11 mouse cellular contexts compared by ENCODE assay signal in the genomic region with DNA sequence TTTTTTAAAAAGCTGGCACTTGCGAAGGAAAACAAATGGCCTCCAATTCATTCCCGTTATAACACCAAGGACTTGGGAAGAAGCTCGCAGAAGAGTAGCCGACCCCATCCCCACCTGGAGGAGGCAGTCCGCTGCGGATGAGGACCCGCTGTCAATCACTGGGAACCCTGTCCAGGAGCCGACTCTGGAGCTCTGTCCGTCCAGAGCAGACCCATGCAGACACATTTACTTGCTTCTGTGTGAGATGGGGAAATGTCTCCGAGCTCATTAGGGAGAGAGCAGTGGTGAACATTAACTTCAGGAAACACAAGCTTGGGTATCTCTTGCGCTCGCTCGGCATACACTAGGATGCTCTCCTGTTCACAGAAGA. TPM values are rescaled to one million over a fixed set of nuclear protein-coding genes. Genes with fewer than 3 reads are reported as not detected.
DNase-seq lines count a peak whose midpoint lies in the region; ATAC-seq and TF ChIP-seq lines count a peak whose summit lies in the region.
"Had no signal": no experiment of that assay in that cellular context is flagged by ENCODE, and none has a peak within 500 bp of the region (broad histone marks: within the 10 kb centered on the region; RNA-seq: fewer than 3 reads in every experiment).

No protein-coding gene starts in this region.

- H3K4me2 ChIP-seq in heart, embryonic 16.5 days (ENCODE audit: low read depth, low read length) = peak overlapping the region; percentile 39; the same call in 1 of the 2 replicates
- H3K4me2 ChIP-seq in embryonic facial prominence, embryonic 13.5 days = peak overlapping the region; percentile 54
- H3K4me2 ChIP-seq in hindbrain, postnatal 0 days (ENCODE audit: low read depth, low read length) = peak overlapping the region; percentile 58
- H3K4me2 ChIP-seq in neural tube, embryonic 12.5 days (replicated peaks) = peak overlapping the region; percentile 62
- no peak overlapping the region for H3K4me2 ChIP-seq in liver, embryonic 12.5 days
- no peak overlapping the region for H3K4me2 ChIP-seq in liver, postnatal 0 days (ENCODE audit: low read depth, low read length)

- no peaks in the 10 kb centered on the region for H3K4me1 ChIP-seq in heart, embryonic 16.5 days (ENCODE audit: control insufficient read depth, insufficient read depth, low read length)
- peaks cover 10% of the 10 kb centered on the region; the same call in 1 of the 2 replicates for H3K4me1 ChIP-seq in heart, embryonic 10.5 days
- H3K4me1 ChIP-seq in embryonic facial prominence, embryonic 13.5 days = peaks cover 11% of the 10 kb centered on the region
- peaks cover 11% of the 10 kb centered on the region for H3K4me1 ChIP-seq in hindbrain, postnatal 0 days (ENCODE audit: insufficient read depth, low read length)
- peaks cover 13% of the 10 kb centered on the region for H3K4me1 ChIP-seq in neural tube, embryonic 12.5 days
- no peaks in the 10 kb centered on the region for H3K4me1 ChIP-seq in liver, embryonic 12.5 days
- no peaks in the 10 kb centered on the region for H3K4me1 ChIP-seq in liver, postnatal 0 days (ENCODE audit: insufficient read depth)
- H3K4me1 ChIP-seq: stomach, embryonic 15.5 days had no signal

- H3K9me3 ChIP-seq in heart, embryonic 16.5 days (replicated peaks; ENCODE audit: control insufficient read depth, low read length) = no peaks in the 10 kb centered on the region; the same call in 1 of the 2 replicates
- H3K9me3 ChIP-seq in heart, embryonic 10.5 days = no peaks in the 10 kb centered on the region
- no peaks in the 10 kb centered on the region for H3K9me3 ChIP-seq in embryonic facial prominence, embryonic 13.5 days
- no peaks in the 10 kb centered on the region for H3K9me3 ChIP-seq in hindbrain, postnatal 0 days (ENCODE audit: low read length)
- no peaks in the 10 kb centered on the region for H3K9me3 ChIP-seq in neural tube, embryonic 12.5 days
- H3K9me3 ChIP-seq in liver, embryonic 12.5 days (replicated peaks) = 0 out of 2 replicates have a peak, but pooled peaks cover 5% of the 10 kb centered on the region
- 0 out of 2 replicates have a peak, but pooled peaks cover under 1% of the 10 kb centered on the region for H3K9me3 ChIP-seq in liver, postnatal 0 days (ENCODE audit: low read length)
- H3K9me3 ChIP-seq: stomach, embryonic 15.5 days had no signal

- DNase-seq in heart, embryonic 10.5 days (ENCODE audit: low spot score) = no peak
- DNase-seq in hindbrain, postnatal 0 days (ENCODE audit: low spot score) = peak; percentile 20
- no peak for DNase-seq in liver, postnatal 0 days
- no peak for DNase-seq in ovary, postnatal 10 days (ENCODE audit: low spot score)
- DNase-seq: cerebellum, adult 11-12 months; lung, postnatal 4 days had no signal

- H3K36me3 ChIP-seq in heart, embryonic 16.5 days (ENCODE audit: control insufficient read depth, insufficient read depth) = no peaks in the 10 kb centered on the region
- no peaks in the 10 kb centered on the region for H3K36me3 ChIP-seq in heart, embryonic 10.5 days
- no peaks in the 10 kb centered on the region for H3K36me3 ChIP-seq in embryonic facial prominence, embryonic 13.5 days
- H3K36me3 ChIP-seq in hindbrain, postnatal 0 days (ENCODE audit: insufficient read depth, low read length) = no peaks in the 10 kb centered on the region
- no peaks in the 10 kb centered on the region for H3K36me3 ChIP-seq in neural tube, embryonic 12.5 days
- no peaks in the 10 kb centered on the region for H3K36me3 ChIP-seq in liver, embryonic 12.5 days
- H3K36me3 ChIP-seq in liver, postnatal 0 days (replicated peaks; ENCODE audit: insufficient read depth, low read length) = no peaks in the 10 kb centered on the region
- H3K36me3 ChIP-seq: stomach, embryonic 15.5 days had no signal

- no peak for TF ChIP-seq EP300 in liver, postnatal 0 days (IDR thresholded peaks at IDR 0.05; ENCODE audit: low read depth)

- TF ChIP-seq CTCF in hindbrain, postnatal 0 days (IDR thresholded peaks at IDR 0.05; ENCODE audit: low read depth) = no peak
- TF ChIP-seq CTCF in liver, postnatal 0 days (IDR thresholded peaks at IDR 0.05; ENCODE audit: low read depth) = no peak

- no peak overlapping the region for H3K9ac ChIP-seq in heart, embryonic 16.5 days (ENCODE audit: low read length)
- H3K9ac ChIP-seq in embryonic facial prominence, embryonic 13.5 days = no peak overlapping the region
- no peak overlapping the region for H3K9ac ChIP-seq in hindbrain, postnatal 0 days (replicated peaks; ENCODE audit: low read length)
- no peak overlapping the region for H3K9ac ChIP-seq in neural tube, embryonic 12.5 days
- no peak overlapping the region for H3K9ac ChIP-seq in liver, embryonic 12.5 days
- H3K9ac ChIP-seq in liver, postnatal 0 days (replicated peaks) = no peak overlapping the region
- H3K9ac ChIP-seq: stomach, embryonic 15.5 days had no signal

- 10% methylated on average over 13 of the region's 13 CpGs for WGBS in heart, embryonic 16.5 days
- 9% methylated on average over 13 of the region's 13 CpGs for WGBS in heart, embryonic 10.5 days
- 7% methylated on average over 13 of the region's 13 CpGs for WGBS in embryonic facial prominence, embryonic 13.5 days
- WGBS in hindbrain, postnatal 0 days = 6% methylated on average over 13 of the region's 13 CpGs
- WGBS in neural tube, embryonic 12.5 days = 4% methylated on average over 13 of the region's 13 CpGs
- WGBS in liver, embryonic 12.5 days (ENCODE audit: insufficient replicate concordance) = 11% methylated on average over 13 of the region's 13 CpGs
- WGBS in liver, postnatal 0 days (ENCODE audit: insufficient replicate concordance) = 11% methylated on average over 13 of the region's 13 CpGs

- no peak overlapping the region for H3K27ac ChIP-seq in heart, embryonic 16.5 days (ENCODE audit: low read length)
- no peak overlapping the region for H3K27ac ChIP-seq in heart, embryonic 10.5 days
- H3K27ac ChIP-seq in embryonic facial prominence, embryonic 13.5 days = no peak overlapping the region
- no peak overlapping the region for H3K27ac ChIP-seq in hindbrain, postnatal 0 days
- no peak overlapping the region for H3K27ac ChIP-seq in neural tube, embryonic 12.5 days
- H3K27ac ChIP-seq in liver, embryonic 12.5 days = no peak overlapping the region
- H3K27ac ChIP-seq in liver, postnatal 0 days (ENCODE audit: low read depth) = no peak overlapping the region
- H3K27ac ChIP-seq: stomach, embryonic 15.5 days had no signal

- peaks cover 21% of the 10 kb centered on the region for H3K27me3 ChIP-seq in heart, embryonic 16.5 days (ENCODE audit: control insufficient read depth, insufficient read depth, low read length)
- H3K27me3 ChIP-seq in heart, embryonic 10.5 days (ENCODE audit: insufficient read depth, poor library complexity, severe bottlenecking) = peaks cover 30% of the 10 kb centered on the region
- H3K27me3 ChIP-seq in embryonic facial prominence, embryonic 13.5 days = peaks cover 35% of the 10 kb centered on the region
- H3K27me3 ChIP-seq in hindbrain, postnatal 0 days (ENCODE audit: insufficient read depth, low read length) = no peaks in the 10 kb centered on the region
- H3K27me3 ChIP-seq in neural tube, embryonic 12.5 days (replicated peaks) = peaks cover 7% of the 10 kb centered on the region
- H3K27me3 ChIP-seq in liver, embryonic 12.5 days (replicated peaks) = peaks cover 24% of the 10 kb centered on the region
- H3K27me3 ChIP-seq in liver, postnatal 0 days (ENCODE audit: insufficient read depth, low read length) = 0 out of 2 replicates have a peak, but pooled peaks cover 2% of the 10 kb centered on the region

- H3K4me3 ChIP-seq in heart, embryonic 16.5 days (ENCODE audit: low read length) = no peak overlapping the region
- H3K4me3 ChIP-seq in heart, embryonic 10.5 days = no peak overlapping the region
- 0 out of 2 replicates have a peak overlapping the region, but pooled peaks have one; percentile 24 for H3K4me3 ChIP-seq in embryonic facial prominence, embryonic 13.5 days
- H3K4me3 ChIP-seq in hindbrain, postnatal 0 days (ENCODE audit: low read length) = peak overlapping the region; percentile 25
- H3K4me3 ChIP-seq in neural tube, embryonic 12.5 days = peak overlapping the region; percentile 15; the same call in 1 of the 2 replicates
- no peak overlapping the region for H3K4me3 ChIP-seq in liver, embryonic 12.5 days
- H3K4me3 ChIP-seq in liver, postnatal 0 days (ENCODE audit: low read depth, low read length) = no peak overlapping the region
- H3K4me3 ChIP-seq: stomach, embryonic 15.5 days had no signal

- ATAC-seq in heart, embryonic 16.5 days (replicated peaks; ENCODE audit: extremely low read depth, insufficient read depth, low FRiP score) = no peak
- no peak for ATAC-seq in embryonic facial prominence, embryonic 13.5 days (ENCODE audit: insufficient number of reproducible peaks, insufficient read depth, low FRiP score, low TSS enrichment, low read depth)
- no peak for ATAC-seq in hindbrain, postnatal 0 days
- ATAC-seq in neural tube, embryonic 12.5 days (ENCODE audit: low FRiP score, low read depth) = no peak
- ATAC-seq in liver, embryonic 12.5 days = no peak
- ATAC-seq in liver, postnatal 0 days = no peak

RNA-seq across cellular contexts. Expression of a gene that starts 50.5 kb away (rescaled TPM):
- 0.16 and 0.20 TPM in 2 replicates for polyA plus RNA-seq in heart, embryonic 16.5 days (2015; fragmentation: Nextera tagmentation; extraction: Ambion mirVana)
- 0.29 TPM in 1 of 2 replicates, not detected in the other for polyA plus RNA-seq in heart, embryonic 10.5 days (2016; fragmentation: Nextera tagmentation; extraction: Ambion mirVana)
- polyA plus RNA-seq in embryonic facial prominence, embryonic 13.5 days (2015; fragmentation: Nextera tagmentation; extraction: Ambion mirVana) = 1.2 and 1.8 TPM in 2 replicates
- 28.9 and 42.7 TPM in 2 replicates for total RNA-seq in hindbrain, postnatal 0 days (2014; rRNA removed)
- polyA plus RNA-seq in hindbrain, postnatal 0 days (2015; fragmentation: Nextera tagmentation; extraction: Ambion mirVana) = 5.8 and 6.1 TPM in 2 replicates
- polyA plus RNA-seq in neural tube, embryonic 12.5 days (2016; fragmentation: Nextera tagmentation; extraction: Ambion mirVana) = 2.0 and 2.1 TPM in 2 replicates
- polyA plus RNA-seq in liver, embryonic 12.5 days (2016; fragmentation: Nextera tagmentation; extraction: Ambion mirVana) = 0.02 and 0.06 TPM in 2 replicates
- polyA plus RNA-seq in liver, postnatal 0 days (2015; fragmentation: Nextera tagmentation; extraction: Ambion mirVana) = not detected in 2 replicates

Comparison
In these comparisons a context has a peak if more than half of its experiments do, and no peak if none do; other contexts are left out.
1. H3K4me2 ChIP-seq: peak in heart, embryonic 16.5 days (single experiment), embryonic facial prominence, embryonic 13.5 days (single experiment), hindbrain, postnatal 0 days (single experiment) and neural tube, embryonic 12.5 days (single experiment); none in liver, embryonic 12.5 days (single experiment) and liver, postnatal 0 days (single experiment).
2. H3K4me3 ChIP-seq: peak in embryonic facial prominence, embryonic 13.5 days (single experiment), hindbrain, postnatal 0 days (single experiment) and neural tube, embryonic 12.5 days (single experiment); none in heart, embryonic 16.5 days (single experiment), heart, embryonic 10.5 days (single experiment), liver, embryonic 12.5 days (single experiment) and liver, postnatal 0 days (single experiment).